Mouse (Mus musculus) megakaryocyte, embryonic 14.5 days (primary cell): ENCODE measurements around the gene Cacnb1.

Source experiments
- FLI1 ChIP-seq: IDR thresholded peaks from 2 replicates; pipeline ENCODE4 v1.6.1; 2012; ENCODE audit warnings: low read length, inconsistent platforms, mixed read lengths
- GATA1 ChIP-seq: IDR thresholded peaks from 3 replicates; pipeline ENCODE4 v1.6.1; 2012; ENCODE audit warnings: mixed read lengths, low read length, inconsistent platforms, borderline replicate concordance

GRCm38 (mm10) chr11:98049672-98050519 lies 27.1 kb upstream of the Cacnb1 start:
- no peak for TF ChIP-seq GATA1
- no peak for TF ChIP-seq FLI1
